Mouse (Mus musculus) brown adipose tissue, adult 24 weeks (tissue): ENCODE results near the gene Pakap. TPM values are rescaled to one million over a fixed set of nuclear protein-coding genes. Genes with fewer than 3 reads are reported as not detected.

Source experiments
- H3K27ac ChIP-seq: fragments of 200-500 bp; replicated peaks from 2 replicates; pipeline ENCODE4 v1.5.1; 2012; ENCODE audit warnings: low read depth, mild to moderate bottlenecking, low read length
- H3K4me1 ChIP-seq: fragments of 200-500 bp; 2 replicates; pipeline ENCODE4 v1.6.1; 2012; ENCODE audit warnings: low read length, mixed read lengths; ENCODE audit not compliant: control insufficient read depth, insufficient read depth, insufficient read length
- H3K4me3 ChIP-seq: fragments of 200-500 bp; 2 replicates; pipeline ENCODE4 v1.5.1; 2012; ENCODE audit warnings: low read depth, mild to moderate bottlenecking, low read length, moderate library complexity; ENCODE audit not compliant: insufficient read depth
- polyA plus RNA-seq: library from polyadenylated mRNA; stranded (reverse); fragments of >200 nt; gene quantifications from 2 replicates; pipeline ENCODE4 v1.2.4, GENCODE M21; 2012; ENCODE audit not compliant: missing spikeins, insufficient read depth, insufficient read length

The Pakap gene
- polyA plus RNA-seq, 1 experiment, result 30.1 TPM

DNA sequence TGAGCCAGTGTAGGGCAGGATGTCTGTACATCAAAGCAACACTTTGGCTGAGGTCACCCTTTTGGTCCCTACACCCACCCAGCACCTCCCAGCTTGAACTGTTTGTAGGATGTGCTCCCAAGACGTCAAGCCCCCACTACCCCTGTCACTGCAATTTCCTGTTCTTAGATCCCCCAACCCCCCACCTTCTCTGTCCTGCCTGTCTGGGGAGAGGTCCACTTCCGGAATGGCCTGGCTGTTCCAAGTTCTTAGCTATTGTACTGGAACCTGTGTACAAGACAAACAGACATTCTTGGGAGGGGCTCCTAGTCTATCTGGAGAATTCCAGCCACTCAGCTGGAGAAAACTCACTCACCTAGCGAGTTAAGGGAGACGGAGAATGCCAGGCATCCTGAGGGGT, 266.2 kb downstream of the Pakap start:
- H3K4me3 ChIP-seq, result no peak overlapping the region
- peak overlapping the region; percentile 75 for H3K27ac ChIP-seq
- peaks cover 37% of the 10 kb centered on the region for H3K4me1 ChIP-seq

DNA sequence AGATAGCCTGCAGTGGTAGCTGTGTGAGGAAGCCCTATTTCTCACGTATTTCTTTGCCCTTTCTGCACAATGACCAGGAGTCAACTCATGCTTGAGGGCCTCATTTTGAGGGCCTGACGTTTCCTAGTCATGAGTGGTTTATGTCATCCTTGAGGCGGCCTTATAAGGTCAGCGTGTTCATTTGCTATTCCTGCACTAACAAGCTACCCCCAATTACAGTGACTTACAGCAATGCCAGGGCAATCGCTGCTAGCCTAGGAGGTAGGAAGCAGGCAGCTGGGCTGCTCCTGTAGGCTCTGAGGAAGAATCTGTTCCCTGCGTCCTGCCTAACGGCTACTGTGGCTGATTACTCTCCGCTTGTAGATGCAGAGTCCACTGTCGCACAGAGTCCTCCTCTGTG, 269.1 kb downstream of the Pakap start:
- H3K4me1 ChIP-seq, result peaks cover 45% of the 10 kb centered on the region
- H3K27ac ChIP-seq, result no peak overlapping the region
- H3K4me3 ChIP-seq, result no peak overlapping the region

DNA sequence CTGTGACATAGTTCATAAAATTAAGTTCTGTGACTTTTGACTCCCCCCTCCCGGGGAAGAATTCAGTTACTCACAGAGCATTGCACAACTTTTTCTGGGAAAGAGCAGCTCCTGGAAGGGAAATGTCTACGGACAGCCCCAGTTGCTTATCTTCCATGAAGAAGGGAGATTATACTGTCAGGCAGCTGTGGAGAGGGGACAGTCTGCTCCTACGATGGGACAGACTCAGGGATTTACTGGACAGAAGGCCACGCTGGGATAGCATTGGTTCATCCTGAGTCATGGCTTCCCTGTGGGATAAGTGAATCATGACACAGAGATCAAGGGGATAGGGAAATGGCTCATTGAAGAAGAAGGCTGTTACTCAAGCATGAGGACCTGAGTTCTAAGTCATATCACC, 271.4 kb downstream of the Pakap start:
- peak overlapping the region; percentile 1; the same call in 1 of the 2 replicates for H3K27ac ChIP-seq
- H3K4me3 ChIP-seq, result no peak overlapping the region
- H3K4me1 ChIP-seq, result peaks cover 44% of the 10 kb centered on the region

DNA sequence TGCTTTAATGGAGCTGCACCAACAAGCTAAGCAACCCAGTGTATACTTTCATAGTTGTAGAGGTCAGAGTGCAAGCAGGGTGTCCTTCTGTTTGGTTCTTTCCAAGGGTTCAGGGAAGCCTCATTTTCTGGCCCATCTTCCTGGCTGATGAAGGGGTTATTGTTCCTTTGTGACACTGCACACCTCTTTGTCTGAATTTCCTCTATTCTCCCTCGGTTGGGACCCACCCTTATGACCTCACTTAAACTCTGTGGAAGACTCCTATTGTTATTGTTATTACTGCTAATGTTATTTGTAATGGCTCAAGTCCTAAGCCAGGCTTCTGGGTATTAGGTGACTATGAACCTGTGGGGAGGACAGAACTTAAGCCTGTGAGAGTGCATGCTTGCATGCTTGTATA, 273.9 kb downstream of the Pakap start:
- Histone ChIP-seq H3K27ac (peak overlapping the region; percentile 94), H3K4me3 (no peak overlapping the region), H3K4me1 (peaks cover 41% of the 10 kb centered on the region)

DNA sequence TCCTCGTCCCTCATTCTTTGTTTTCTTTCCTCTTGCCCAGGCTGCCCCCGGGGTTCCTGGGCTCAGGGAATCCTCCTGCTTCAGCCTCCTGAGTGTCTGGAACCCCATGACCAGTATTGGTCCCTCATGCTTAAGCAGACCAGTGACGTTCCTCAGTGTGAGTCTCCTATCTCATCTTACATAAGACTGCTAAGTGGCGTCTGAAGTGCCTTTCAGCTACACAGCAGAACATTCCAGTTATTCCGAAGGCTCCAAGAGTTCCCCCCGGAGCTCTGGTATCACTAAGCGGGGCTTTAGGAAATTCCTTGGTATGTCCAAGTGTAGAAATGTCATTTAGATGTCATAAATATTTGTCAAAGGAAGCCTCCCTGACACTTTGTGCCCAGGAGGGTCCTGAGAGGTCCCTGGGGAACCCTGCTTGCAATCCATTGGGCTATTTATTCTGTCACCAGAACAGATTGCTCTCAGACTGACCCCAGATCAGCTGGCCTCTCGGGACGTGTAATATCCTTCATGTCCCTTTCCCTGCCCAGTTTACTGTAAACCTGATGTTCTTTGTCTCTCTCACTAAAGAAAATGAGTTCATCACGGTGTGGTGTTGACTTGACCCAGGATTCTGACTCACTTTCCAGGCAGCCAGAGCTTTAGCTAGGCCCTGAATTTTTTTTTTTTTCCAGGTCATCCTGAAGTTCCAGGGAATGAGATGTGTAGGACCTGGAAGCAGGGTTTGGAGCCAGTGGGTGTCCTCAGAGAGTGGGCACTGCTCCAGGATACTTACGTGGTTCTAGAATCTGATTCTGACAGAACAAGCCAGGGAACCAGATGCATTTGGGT, 274.7 kb downstream of the Pakap start:
- peaks cover 44% of the 10 kb centered on the region for H3K4me1 ChIP-seq
- peak overlapping the region; percentile 94 for H3K27ac ChIP-seq
- H3K4me3 ChIP-seq, result no peak overlapping the region

DNA sequence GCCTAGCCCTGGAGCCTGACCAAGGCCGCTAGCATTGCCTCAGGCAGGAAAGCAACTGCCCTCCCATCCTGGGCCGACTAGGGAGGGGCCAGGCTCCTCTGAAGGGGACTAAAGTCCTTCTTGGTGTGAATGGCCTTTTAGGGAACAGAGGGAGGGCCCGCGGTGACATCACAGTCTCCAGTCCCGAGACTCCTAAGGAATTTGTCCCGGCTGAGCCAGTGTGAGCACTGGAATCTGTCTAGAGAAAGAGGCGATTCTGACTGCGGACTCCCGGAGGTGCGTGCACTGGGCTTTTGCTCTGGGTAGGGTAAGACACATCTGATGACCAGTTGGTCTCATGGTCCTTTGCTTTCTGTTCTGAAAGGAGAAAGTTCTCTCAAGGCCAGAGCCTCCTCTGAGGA, 277.1 kb downstream of the Pakap start:
- peaks cover 33% of the 10 kb centered on the region for H3K4me1 ChIP-seq
- H3K4me3 ChIP-seq, result peak overlapping the region; percentile 72
- peak overlapping the region; percentile 99 for H3K27ac ChIP-seq

DNA sequence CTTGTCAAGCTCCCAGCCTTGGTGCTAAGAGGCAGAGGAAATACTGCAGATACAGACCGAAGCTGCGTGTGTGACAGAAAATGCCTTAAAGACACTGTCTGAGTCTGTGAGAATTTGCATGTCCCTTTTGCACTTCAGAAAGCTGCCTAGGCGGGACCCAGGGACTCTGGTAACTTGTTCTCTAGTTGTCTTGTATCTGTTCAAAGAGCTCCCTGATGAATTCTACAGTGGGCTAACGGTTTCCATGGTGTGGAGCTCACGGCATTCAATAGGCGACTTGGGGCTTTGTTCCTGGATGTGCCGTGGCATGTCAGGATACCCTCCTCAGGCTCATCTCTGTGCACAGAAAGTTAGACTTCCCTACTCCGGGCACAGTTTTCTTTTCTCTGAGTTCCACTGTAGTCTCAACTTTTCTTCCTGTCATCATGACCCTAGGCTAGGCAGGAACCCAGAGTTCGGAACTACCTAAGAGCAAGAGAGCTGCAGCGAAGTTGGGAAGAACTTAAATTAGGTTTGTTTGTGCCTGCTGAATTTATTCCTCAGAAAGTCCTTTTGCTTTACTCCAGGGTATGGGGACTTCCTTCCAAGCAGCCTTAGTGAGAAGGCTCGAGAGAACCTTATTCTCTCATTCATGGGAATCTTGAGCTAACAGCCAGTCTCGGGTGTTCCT, 277.7 kb downstream of the Pakap start:
- Histone ChIP-seq H3K27ac (peak overlapping the region; percentile 99), H3K4me3 (peak overlapping the region; percentile 72), H3K4me1 (peaks cover 30% of the 10 kb centered on the region)

DNA sequence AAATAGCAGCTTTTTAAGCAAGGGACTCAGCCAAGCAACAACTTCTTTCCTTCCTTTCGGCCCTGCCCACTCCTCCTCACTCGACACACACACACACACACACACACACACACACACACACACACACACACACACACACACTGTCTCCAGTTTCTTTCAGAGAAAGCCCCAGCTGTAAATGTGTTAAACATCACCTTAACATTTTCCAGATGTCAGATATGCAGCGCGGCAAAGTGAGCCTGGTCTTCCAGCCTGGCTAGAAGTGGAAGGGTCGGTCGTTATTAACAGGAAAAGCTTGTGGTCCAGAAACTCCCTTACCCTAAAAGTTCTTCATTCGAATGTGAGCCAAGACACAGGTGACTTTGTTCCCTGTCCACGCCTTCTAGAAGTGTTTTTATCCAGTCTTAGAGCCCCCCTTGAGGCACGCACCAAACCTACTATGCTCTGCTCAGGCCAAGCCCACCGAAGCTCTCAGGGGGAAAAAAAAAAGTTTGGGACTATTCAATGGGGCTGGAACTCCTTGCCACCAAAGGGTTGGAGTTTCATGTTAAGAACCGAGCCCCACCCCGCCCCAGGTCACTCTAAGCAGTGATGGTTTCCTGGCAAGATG, 278.5 kb downstream of the Pakap start:
- Histone ChIP-seq H3K4me1 (peaks cover 27% of the 10 kb centered on the region), H3K27ac (peak overlapping the region; percentile 99), H3K4me3 (peak overlapping the region; percentile 72)

DNA sequence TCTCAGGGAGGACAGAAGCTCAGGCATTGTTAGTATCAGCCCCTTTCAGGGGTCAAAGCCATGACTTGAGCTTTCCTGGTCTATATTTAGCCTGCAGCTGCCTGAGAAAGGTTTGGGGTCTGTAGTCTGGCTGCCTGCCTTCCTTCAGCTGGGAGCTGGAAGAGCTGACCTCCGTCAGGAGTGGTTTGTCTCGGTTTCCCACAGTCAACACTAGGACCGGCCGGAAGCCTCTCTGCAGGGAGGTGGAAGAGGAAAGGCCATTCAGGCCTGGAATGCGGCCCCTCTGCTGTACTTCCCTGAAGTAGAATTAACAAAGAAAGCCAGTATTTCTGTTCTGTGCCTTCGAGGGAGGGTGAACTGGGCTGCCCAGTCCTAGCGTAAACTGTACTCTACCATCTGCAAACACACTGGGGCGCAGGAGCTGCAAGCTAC, 279.0 kb downstream of the Pakap start:
- peak overlapping the region; percentile 99 for H3K27ac ChIP-seq
- H3K4me1 ChIP-seq, result peaks cover 26% of the 10 kb centered on the region
- H3K4me3 ChIP-seq, result peak overlapping the region; percentile 72

DNA sequence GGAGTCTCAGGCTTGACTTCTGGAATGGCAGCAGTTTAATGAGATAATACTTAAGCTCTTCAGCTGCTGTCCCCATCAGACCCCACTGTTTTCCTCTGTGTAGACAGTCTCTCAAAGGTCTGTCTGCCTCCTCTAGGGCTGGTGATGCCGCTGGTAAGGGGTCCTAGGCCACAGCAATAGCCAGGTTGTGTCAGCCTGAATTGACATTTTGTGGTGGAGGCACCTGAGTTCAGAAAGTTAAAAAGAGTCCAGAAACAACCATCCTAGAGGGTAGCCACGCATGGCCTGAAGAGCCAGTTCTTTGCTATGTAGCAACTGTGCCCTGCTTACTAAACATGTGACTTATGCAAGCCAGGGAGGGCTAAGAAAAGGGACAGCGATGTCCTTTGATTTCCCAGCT, 279.7 kb downstream of the Pakap start:
- Histone ChIP-seq H3K27ac (peak overlapping the region; percentile 99), H3K4me3 (peak overlapping the region; percentile 72), H3K4me1 (peaks cover 24% of the 10 kb centered on the region)

DNA sequence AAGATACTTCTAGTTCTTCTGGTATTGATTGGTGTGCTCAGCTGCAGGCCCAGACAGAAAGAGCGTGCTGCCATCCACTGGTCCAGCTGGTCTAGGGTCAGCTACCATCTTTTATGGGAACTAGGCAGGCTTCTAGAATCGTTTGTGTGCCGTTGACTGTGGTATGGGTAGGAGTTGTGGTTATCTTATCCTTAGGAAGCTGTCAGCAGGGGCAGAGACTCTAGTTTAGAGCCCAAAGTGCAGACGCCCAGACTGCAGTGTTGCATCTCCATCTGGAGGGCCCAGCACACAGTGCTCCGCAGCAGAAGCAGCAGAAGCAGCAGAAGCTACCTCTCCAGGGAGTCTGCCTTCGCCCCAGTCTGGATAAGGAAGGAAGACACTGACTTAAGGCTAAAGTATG, 281.5 kb downstream of the Pakap start:
- H3K4me3 ChIP-seq, result peak overlapping the region; percentile 6; the same call in 1 of the 2 replicates
- H3K4me1 ChIP-seq, result peaks cover 16% of the 10 kb centered on the region
- peak overlapping the region; percentile 7 for H3K27ac ChIP-seq

DNA sequence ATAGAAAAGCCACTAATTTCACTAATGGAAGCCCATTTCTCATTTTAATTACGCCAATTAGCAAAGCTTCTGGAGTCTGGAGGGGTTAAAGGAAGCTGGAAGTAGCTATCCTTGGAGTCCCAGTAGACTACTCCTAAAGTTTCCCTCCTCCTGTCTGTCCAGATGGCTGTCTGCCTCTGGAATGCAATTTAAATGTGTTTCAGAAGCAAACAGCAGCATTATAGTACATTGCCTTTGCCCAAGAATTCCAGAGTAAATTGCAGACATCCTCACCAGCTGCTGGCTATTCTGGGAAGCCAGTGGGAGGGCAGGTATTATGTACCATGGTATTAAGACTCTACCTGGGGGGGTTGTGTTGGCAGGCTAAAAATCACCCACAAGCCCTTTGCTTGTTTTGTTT, 283.8 kb downstream of the Pakap start:
- H3K4me1 ChIP-seq, result peaks cover 27% of the 10 kb centered on the region
- H3K27ac ChIP-seq, result no peak overlapping the region
- H3K4me3 ChIP-seq, result no peak overlapping the region

DNA sequence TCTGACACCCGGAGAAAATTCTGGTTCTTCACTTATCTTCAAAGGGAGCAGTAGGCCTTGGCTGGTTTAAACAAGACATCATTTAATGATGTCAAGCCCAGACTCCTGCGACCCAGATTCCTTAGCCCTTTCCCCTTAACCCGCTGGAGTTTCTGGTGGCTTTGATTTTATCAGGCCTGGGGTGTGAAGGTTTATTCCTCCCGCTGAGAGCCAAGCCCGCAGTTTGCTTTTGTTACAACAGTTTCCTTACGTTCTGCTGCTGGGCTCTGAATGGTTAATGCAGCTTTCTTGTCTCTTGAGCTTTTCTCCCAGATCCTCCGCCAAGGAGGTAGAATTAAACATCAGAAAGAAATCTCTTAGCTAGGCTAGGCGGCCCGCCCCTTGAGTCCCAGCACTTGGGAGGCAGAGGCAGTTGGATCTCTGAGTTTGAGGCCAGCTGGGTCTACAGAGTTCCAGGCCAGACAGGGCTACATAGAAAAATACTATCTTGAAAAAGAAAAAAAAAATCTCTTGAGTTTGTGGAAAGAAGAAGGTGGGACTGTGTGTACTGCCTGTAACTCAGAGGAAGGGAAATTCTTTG, 284.6 kb downstream of the Pakap start:
- peak overlapping the region; percentile 10; the same call in 1 of the 2 replicates for H3K27ac ChIP-seq
- peaks cover 32% of the 10 kb centered on the region for H3K4me1 ChIP-seq
- no peak overlapping the region for H3K4me3 ChIP-seq

DNA sequence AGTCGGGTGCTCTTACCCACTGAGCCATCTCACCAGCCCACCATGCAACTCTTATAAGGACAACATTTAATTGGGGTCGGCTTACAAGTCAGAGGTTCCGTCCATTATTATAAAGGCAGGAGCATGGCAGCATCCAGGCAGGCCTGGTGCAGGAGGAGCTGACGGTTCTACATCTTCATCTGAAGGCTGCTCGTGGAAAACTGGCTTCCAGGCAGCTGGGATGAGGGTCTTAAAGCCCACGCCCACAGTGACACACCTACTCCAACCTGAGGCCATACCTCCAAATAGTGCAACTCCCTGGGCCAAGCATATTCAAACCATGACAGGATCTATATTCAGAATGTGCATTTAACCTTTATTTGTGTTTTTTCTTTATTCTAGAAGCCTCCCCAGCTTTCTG, 286.2 kb downstream of the Pakap start:
- Histone ChIP-seq H3K4me3 (no peak overlapping the region), H3K27ac (no peak overlapping the region), H3K4me1 (peaks cover 32% of the 10 kb centered on the region)

DNA sequence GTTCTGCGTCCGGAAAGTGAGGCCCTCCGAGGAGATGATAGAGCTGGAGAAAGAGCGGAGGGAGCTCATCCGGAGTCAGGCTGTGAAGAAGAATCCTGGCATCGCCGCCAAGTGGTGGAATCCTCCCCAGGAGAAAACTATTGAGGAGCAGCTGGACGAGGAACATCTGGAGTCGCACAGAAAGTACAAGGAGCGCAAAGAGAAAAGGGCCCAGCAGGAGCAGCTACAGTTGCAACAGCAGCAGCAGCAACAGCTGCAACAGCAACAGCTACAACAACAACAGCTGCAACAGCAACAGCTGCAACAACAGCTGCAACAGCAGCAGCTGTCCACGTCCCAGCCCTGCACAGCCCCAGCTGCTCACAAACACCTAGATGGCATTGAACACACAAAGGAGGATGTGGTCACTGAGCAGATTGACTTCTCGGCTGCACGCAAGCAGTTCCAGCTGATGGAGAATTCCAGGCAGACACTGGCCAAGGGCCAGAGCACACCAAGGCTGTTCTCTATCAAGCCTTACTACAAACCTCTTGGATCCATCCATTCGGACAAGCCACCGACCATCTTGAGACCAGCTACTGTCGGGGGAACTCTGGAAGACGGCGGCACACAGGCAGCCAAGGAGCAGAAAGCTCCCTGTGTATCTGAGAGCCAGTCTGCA, 287.4 kb downstream of the Pakap start:
- Histone ChIP-seq H3K27ac (no peak overlapping the region), H3K4me1 (peaks cover 37% of the 10 kb centered on the region), H3K4me3 (no peak overlapping the region)
